Mouse (Mus musculus): ENCODE data around the gene Ust.
A peak's percentile ranks its signal among the peaks of the same experiment; 100 is the strongest.

The Ust gene

DNA sequence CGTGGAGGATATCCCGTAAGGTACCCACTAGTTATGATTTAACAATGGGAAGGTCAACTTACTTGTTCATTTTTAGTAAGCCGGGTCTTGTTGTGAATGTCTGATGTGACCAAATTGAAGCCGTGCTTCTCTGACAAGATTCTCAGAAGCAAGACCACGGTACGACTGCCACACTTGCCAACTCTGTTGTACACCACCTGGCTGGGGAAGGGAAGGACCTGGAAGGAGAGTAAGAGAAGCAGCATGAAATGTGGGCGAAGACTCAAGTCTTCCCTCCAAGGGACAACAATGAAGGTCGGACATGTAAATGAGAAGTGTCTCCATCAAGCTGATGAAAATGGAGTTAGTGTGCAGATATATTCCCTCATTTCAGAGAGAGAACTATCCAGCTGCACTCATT, 188.6 kb downstream of the Ust start:
- DNase-seq (ENCODE audit: low spot score): no peak

DNA sequence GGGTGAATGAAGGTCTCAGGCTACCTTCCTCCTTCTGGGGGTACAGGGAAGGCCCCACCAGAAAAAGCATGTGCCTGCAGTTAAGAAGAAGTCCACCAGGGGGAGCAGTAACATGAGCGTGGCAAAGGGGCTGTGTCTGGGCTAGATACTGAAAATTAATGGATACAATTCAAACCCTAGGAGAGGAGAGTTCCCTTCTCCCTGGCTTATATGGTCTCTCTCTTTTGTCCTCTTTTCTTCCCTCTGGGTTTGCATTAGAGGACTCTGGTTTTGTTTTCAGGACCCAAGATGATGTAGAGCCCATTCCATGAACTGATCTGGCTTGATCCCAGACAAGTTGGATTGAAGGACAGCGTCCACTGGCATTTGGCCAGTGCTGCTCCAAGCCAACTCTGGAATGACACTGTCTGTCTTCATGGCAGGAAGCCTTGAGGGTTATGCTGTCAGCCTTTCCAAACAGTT, 195.3 kb downstream of the Ust start:
- peak; percentile 74 for DNase-seq (ENCODE audit: low spot score)

DNA sequence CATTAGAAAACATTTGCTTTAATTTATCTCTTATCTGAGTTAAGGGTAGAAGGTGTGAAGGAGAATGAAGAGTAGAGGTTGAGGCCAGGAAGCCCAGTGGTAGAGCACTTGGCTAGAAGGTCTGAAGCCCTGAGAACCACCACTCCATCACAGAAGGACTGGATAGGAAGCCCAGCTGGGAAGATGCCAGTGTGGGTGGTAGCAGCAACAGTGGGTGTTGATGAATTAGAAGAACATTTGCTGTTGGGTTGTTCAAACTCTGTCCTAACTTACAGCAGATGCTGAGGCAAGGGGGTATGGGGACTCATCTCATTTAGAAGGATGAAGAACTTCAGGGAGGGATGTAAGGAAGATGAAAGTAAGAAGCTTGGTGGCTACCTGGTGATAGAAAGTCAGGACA, 197.9 kb downstream of the Ust start:
- no peak for DNase-seq (ENCODE audit: low spot score)

DNA sequence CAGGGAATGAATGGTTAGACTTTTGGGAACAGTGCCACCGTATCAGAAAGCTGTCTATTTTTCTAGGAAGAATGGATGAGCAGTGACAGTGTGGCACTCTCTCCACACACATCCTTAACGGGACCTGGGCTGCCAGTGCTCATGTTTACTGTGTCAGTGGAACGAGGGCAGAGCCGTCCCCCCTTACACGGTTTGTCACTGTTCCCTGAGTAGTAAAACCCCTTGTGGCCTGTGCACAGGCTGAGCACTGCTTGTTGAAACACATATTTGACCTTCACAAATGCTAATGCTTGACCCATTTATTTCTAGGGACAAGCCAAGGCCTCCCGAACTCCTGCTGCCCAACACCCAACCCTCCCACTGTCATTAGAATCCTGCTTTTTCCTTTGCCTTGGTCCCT, 209.2 kb downstream of the Ust start:
- no peak for DNase-seq (ENCODE audit: low spot score)

DNA sequence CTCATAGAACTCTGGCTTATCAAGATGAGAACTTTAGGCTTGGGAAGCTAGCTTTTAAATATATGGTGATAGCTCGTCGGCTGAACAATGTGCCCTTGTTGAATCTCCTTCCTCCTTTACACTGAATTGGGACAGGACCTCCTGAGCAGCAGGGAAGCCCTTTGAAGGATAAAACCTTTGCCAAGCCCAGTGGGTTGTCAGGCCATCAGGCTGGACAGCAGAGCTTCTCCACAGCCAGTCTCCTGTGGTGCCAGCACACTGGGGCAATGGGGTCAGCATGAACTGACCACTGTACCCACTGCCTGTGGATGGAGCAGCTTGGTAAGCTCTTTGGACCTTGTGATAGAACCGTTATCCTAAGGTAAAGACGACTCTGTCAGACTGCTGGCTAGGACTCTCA, 214.4 kb downstream of the Ust start:
- DNase-seq (ENCODE audit: low spot score): no peak

DNA sequence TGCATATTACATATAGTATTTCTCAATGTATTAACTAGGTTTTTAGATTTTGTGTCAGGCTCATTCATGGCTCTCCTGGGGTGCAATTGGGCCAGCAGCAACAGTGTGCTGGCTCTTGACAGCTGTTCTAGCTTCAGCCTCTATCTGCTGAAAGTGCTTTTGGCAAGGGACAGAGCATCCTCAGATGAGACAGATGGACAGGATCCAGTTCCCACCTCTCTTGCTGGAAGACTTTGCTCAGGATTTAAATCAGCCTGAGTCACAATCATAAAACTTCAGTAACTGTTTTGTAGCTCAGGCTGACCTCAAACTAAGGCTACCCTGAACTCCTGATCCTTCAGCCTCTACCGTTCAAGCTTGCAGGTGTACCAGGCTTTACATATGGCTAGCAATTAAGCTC, 219.5 kb downstream of the Ust start:
- DNase-seq (ENCODE audit: low spot score): no peak

DNA sequence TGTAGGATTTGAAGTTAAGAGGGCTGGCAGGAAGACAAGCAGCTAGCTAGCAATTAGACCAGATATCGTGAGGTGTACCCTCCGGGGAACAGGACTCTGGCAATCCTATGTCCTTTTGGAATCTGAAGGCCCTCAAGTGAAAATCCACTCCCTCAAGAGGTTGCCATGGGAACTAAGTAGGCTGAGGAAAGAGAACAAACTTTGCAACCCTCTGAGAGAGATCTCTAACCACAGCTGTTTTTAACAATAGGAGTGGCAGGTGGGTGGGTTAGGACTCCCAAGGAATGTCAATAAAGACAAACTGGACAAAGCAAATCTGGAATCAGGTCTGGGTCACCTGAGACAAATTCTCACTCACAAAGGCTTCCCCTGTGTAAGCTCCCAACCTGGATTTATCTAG, 221.4 kb downstream of the Ust start:
- no peak for DNase-seq (ENCODE audit: low spot score)

DNA sequence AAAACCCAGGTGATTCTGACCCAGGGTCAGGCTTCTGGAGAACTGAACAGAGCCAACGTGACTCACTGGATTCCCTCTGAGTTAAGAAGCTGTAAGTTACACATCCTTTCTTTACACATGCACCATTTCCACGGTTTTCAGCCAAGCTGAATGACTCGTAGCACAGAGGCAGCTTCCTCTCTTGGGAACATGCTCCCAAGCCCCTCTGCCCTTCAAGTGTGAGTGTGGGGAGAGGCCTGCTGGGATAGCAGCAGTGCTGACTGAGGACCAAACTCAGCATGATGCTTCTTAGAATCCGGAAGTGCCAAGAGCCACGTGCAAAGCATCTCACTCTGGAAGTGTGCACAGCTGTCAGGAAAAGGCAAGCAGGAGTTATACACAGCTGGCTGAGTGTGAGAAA, 228.0 kb downstream of the Ust start:
- peak; percentile 9 for DNase-seq (ENCODE audit: low spot score)

DNA sequence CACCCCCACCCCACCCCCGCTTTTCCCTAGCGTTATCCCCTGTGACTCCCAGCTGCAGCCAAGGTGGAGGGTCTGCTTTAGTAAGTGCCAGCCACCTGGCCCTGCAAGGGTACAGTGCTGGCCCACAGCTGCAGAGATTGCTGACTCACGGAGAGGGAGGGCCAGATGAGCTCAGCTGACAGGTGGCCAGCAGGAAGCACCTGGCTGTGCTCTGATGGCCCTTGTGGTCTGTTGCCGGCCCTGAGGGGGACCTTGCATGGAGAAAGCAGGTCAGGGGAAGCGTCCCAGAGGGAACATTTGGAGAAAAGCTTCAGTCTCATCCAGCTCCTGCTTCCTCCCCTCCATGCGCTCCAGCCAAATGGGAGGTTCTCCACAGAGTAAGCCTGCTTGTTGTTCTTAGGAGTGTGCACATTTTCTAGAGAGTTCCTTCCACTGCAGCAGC, 231.3 kb downstream of the Ust start:
- DNase-seq (ENCODE audit: low spot score): no peak

DNA sequence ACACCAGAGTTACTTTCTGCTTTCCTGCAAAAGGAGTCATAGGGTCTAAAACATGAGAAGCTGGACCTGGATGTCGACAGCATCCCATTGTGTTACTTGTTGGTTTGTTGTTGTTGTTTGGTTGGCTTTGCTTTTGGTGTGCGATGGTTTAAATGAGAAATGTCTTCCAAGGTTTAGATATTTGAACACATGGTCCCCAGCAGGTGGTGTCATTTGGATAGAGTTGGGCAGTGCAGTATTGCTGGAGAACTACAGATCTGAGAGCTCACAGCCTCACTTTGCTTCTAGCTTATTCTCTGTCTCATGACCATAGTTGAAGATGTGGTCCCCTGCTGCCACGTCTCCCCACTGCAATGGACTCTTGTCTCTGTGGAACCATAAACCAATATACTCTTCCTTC, 234.6 kb downstream of the Ust start:
- no peak for DNase-seq (ENCODE audit: low spot score)

DNA sequence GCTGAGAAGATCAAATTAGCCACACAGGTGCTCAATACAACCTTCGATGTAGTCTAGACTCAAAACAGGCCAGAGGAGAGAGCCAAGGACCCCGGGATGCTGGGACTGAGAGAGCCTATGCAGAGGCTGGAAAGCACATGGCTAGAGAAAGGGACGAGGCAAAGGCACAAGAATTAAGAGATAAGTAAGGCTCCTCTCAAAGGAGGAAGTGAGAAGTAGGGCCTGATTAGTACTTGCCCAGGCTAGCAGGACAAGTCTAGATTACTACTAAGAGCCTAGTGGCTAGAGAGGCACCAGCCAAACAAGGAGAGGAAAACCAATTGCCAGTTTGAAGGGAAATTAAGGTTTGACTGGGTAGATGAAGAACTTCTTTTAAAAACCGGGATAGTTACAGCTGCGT, 241.5 kb downstream of the Ust start:
- DNase-seq (ENCODE audit: low spot score): no peak

DNA sequence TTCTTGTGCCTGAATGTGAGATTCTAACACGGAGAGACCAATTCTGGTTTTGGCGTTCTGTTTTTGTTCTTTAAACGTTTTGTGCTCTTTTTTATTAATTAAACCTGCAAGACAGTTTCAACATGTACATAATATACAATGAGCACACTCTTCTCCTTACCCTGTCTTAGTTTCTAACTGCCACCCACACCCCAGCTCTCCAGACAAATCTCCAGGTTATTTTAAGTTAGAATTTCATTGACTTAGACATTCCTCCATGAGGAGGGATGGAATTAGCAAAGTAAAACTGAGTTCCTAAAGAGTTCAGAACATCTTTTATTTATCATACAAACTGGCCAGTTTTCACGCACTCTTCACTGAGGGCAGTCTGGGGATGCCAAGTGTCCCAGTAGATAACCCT, 248.9 kb downstream of the Ust start:
- DNase-seq (ENCODE audit: low spot score): no peak

DNA sequence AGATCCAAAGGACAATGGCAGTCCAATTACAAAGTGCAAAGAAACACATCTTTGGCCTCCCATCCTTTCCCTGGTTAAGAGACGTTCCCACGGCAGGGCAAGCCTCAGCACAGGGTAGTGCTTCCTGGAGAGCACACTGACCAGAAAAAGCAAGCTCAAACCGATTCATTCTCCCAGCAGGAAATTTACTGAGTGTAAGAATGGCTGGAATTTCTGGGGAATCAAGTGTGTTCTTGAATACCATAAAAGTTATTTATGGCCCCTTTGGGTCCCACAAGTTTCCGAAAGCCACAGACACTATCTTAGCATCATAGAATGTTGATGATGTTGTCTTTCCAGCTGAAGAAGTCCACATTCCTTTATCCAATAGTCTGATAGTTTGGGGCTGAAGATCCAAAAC, 258.9 kb downstream of the Ust start:
- DNase-seq (ENCODE audit: low spot score): no peak

DNA sequence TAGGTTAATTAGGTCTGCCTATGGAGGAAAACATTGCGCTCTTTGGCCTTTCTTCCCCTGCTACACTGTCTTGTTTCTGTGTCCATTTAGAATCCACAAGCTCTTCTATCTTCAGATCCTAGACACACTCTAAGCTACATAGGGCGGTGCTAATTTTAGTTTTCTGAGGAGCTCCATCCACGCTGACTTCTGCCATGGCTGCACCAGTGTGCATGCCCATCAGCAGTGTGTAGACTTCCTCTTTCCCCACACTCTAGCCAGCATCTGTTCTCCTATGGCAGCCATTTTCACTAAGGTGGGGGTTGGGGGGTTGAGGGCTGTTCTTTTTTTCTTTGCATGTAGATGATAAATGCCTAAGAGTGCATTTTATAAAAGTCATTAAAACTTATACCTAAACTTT, 268.6 kb downstream of the Ust start:
- no peak for DNase-seq (ENCODE audit: low spot score)

DNA sequence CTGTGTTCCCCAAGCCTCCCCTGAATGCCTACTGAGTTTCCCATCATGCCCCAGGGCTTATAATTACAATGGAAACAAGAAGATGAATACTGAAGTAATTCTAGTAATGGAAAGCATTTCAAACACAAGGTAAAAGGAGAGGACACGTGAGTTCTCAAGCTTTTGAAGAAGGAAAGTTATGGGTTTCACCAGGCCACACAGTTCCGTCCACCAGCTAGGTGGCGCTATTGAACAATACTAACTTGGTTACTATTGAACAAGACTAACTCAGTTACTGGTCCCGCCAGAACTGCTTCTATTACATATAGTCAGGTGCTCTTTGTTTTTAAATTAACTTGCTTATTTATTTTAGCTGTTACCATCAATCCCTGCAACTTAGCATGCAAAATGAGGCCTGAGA, 276.3 kb downstream of the Ust start:
- DNase-seq (ENCODE audit: low spot score): peak; percentile 69

DNA sequence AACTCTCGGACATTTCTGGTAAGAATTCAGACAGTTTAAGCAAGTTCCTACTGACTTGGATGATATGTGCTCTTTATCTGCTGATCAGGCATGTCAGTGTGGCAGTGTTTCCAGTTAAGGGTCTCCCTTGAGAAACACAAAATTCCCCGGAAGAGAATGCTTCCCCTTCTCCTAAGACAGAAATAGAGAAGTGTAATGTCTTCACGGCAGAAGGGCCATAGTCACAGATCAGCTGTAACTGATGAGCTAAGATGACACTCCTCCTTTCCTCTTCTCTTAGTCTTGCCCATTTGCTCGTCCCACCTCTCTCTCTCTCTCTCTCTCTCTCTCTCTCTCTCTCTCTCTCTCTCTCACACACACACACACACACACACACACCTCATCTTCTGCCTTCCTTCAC, 277.9 kb downstream of the Ust start:
- no peak for DNase-seq (ENCODE audit: low spot score)

DNA sequence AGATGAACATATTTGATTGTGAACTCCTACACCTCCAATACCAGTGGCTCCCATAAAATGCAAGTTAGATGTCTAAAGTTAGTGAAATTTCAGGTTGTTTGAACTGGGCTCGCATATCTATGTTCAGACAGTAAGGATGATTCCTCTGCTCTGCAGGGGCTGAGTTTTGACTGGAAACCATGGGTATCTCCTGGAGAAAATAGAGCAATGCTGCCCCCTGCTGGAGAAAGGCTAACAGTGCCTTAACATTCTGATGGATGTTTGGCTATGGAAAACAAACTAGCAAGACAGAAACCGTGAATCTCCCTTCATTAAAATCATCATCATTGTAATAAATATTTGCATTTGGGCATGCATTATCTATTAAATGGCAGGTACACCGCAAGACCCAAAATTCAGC, 278.4 kb downstream of the Ust start:
- DNase-seq (ENCODE audit: low spot score): peak; percentile 90

DNA sequence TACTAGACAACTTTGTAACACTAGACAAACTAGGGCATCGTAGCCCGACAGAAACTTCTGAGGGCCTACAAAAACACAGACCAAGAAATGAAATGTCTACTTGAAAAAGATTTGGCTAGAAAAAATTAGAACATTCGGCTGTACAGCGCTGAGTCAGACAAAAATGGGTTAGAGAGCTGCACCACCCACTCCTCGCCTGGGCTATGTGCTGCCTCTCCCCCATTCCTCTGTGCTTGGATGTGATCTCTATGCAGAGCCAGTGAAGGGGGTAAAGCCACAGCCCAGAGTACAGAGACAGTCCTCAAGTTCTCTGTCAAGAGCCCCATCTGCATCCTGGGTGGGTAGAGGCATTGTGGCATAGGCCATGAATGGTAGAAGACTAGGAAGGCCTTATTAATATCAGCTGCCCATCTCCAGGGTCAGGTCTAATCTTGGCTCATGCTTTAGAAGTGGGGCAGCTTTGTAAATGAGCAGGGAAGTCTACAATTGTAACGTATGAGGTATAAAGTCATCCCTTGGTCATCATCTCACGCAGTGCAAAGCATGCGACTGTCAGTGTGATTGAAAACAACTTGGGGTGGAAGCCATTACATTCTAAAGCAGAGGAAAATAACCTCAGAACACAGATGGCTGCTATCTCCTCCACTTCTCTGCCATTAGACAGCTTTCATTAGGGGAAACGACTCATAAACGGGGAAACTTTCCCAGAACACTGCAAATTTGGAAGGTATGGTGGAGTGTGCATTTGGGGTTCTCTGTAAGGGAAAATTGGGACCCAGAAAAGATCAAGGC, 281.6 kb downstream of the Ust start:
- DNase-seq (ENCODE audit: low spot score): no peak

DNA sequence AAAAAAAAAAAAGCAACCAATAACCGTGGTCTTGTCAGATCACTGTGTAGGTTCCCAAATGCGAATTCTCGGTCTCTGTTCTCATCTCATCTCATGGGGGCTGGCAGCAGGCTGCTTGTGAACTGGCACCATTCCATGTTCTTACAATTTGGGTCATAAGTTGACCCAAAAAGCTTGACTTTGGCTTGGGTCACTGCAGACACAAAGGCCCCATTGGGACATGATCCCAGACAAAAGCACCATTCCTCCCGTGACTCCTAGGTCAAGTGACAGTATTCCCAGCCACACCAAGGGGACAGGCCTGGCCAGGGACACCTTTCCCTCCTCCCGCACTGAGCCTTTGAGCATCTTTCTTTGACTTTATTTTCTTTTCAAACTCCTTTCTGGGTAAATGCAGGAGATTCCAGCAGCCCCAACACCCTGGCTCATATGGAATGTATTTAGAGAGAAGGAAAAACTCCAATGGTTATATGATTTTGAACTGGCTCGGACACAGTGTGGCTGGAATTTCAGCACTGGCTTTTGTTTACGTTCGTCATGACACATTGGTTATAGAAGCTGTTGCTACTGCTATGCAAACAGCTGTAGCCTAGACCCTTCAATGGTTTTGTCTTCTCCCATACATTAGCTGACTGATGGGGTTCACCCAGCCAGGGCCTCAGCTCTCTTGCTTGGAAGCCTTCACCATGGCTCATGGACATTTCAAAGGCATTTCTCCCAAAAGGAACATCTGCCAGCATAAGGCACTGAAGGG, 285.3 kb downstream of the Ust start:
- peak; percentile 5 for DNase-seq (ENCODE audit: low spot score)

DNA sequence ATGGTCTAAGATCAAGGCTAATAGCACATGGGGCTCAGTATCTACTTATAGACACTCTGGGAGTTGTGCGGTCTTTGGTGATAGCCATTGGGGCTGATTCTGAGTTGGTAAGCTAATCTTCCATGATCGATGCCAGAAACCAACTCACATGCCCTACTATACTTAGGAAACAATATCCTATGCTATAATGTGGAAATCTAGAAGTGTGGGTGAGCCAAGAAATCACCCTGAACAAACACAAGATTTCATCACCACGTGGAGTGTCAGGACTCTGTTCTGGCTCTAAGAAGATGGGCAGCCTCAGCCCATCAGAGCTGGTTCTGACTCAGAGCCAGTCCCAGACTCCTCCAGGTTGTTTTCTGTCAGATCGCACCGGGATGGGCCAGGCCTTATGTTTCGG, 286.1 kb downstream of the Ust start:
- DNase-seq (ENCODE audit: low spot score): peak; percentile 6

DNA sequence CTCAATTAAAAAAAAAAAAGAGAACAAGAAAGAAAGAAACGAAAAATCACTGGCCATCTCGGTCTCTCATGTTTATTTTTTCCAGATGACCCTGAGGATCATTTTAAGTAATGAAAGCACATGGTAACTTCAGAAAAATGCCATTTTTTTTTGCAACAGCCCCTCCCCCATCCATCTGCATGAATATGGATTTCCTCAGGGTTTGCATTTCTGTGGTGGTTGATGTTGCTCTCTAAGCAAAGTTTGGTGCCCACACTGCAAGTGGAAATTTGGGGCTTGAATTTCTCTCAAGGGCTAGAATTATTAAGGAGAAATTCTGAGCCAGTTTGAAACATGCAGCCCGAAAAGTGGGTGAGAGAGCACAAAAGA, 290.3 kb downstream of the Ust start:
- no peak for DNase-seq (ENCODE audit: low spot score)

DNA sequence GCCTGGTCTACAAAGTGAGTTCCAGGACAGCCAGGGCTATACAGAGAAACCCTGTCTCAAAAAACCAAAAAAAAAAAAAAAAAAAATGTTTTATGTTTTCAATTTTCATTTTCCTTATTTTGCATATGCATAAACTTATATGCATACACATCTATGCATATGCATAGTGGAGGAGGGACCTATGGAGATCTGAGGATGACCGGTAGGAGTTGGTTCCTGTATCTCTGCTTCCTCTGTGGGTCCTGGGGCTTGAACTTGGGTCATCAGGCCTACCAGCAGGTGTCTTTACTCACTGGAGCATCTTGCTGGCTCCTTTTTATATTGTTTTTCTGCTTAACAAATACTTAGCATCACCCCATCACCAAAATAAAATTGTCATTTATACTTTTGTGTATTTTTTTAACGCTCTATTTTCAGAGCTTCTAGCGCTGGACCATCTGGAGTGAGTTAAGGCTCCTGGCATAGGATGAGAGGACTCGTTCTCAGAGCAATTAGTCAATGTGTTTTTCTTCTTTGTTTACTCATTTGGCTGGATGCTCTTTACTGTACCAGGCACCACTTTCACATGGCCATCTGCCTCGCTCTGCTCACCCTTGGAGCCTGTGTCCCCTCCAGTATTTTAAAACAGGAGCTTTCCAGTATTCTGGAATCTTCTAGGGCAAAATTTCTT, 290.8 kb downstream of the Ust start:
- peak; percentile 7 for DNase-seq (ENCODE audit: low spot score)

DNA sequence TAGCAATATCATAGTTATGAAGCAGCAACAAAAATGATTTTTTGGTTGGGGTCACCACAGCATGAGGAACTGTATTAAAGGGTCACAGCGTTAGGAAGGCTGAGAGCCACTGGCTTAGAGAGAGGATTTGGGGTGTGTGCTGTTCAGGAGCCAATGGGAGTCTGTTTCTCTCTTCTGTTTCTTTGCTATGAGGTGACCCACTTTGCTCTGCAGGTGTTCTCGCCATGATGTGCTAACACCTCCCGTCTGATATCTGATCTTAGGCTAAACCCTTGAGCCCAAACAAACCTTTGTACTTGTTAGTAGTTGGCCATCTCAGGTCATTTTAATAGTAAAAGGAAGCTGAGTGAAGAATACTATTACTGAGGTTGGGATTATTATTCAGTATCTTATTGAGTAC, 292.0 kb downstream of the Ust start:
- DNase-seq (ENCODE audit: low spot score): no peak

Measured in adipocyte (in vitro differentiated cells).